Mouse (Mus musculus): ENCODE measurements around the gene Fam102a. TPM values are rescaled to one million over a fixed set of nuclear protein-coding genes. Genes with fewer than 3 reads are reported as not detected.

The Fam102a gene
- polyA plus RNA-seq, 2 experiments from 2014 or later = 50.6 to 55.5 TPM

GRCm38 (mm10) chr2:32514335-32514734 is 20.8 kb upstream of the Fam102a start:
- peak; percentile 83 for ATAC-seq

- no peak for ATAC-seq
Measured at GRCm38 (mm10) chr2:32517233-32517867, 17.8 kb upstream of the Fam102a start.

- ATAC-seq = no peak
Measured at GRCm38 (mm10) chr2:32520034-32520990, 14.8 kb upstream of the Fam102a start.

- no peak for ATAC-seq
Measured at GRCm38 (mm10) chr2:32524536-32525031, 10.5 kb upstream of the Fam102a start.

GRCm38 (mm10) chr2:32525816-32526215 is 9.3 kb upstream of the Fam102a start:
- no peak for ATAC-seq

- ATAC-seq = no peak
Measured at GRCm38 (mm10) chr2:32527468-32527966, 7.6 kb upstream of the Fam102a start.

GRCm38 (mm10) chr2:32528326-32528725 is 6.8 kb upstream of the Fam102a start:
- no peak for ATAC-seq

- ATAC-seq = no peak
Measured at GRCm38 (mm10) chr2:32530479-32530878, 4.7 kb upstream of the Fam102a start.

GRCm38 (mm10) chr2:32533163-32533562 is 2.0 kb upstream of the Fam102a start:
- ATAC-seq = no peak

GRCm38 (mm10) chr2:32534061-32534732 is 935 bp upstream of the Fam102a start:
- ATAC-seq = no peak

- peak; percentile 68 for ATAC-seq
Measured at GRCm38 (mm10) chr2:32535501-32535991, 414 bp downstream of the Fam102a start.

GRCm38 (mm10) chr2:32536086-32536633 is 1.0 kb downstream of the Fam102a start:
- no peak for ATAC-seq

GRCm38 (mm10) chr2:32536634-32537359 is 1.7 kb downstream of the Fam102a start:
- no peak for ATAC-seq

GRCm38 (mm10) chr2:32537360-32537905 is 2.3 kb downstream of the Fam102a start:
- no peak for ATAC-seq

- ATAC-seq = no peak
Measured at GRCm38 (mm10) chr2:32537941-32538340, 2.8 kb downstream of the Fam102a start.

- ATAC-seq = no peak
Measured at GRCm38 (mm10) chr2:32538461-32538860, 3.3 kb downstream of the Fam102a start.

GRCm38 (mm10) chr2:32539452-32539981 is 4.4 kb downstream of the Fam102a start:
- ATAC-seq = no peak

- ATAC-seq = no peak
Measured at GRCm38 (mm10) chr2:32541333-32541908, 6.3 kb downstream of the Fam102a start.

- ATAC-seq = peak; percentile 88
Measured at GRCm38 (mm10) chr2:32541986-32542573, 6.9 kb downstream of the Fam102a start.

- no peak for ATAC-seq
Measured at GRCm38 (mm10) chr2:32543031-32543449, 7.9 kb downstream of the Fam102a start.

Measured in CD4-positive, CD25-positive, alpha-beta regulatory T cell, adult 4 months (primary cell).